Mouse (Mus musculus) ES-E14 (cell line): ENCODE data around the gene Adgrl3.

Experiments used
- HCFC1 ChIP-seq: IDR thresholded peaks from 2 replicates; pipeline ENCODE4 v1.6.1; 2012; ENCODE audit warnings: low read length, inconsistent platforms, borderline replicate concordance; ENCODE audit not compliant: insufficient read depth
- ZC3H11A ChIP-seq: IDR thresholded peaks from 2 replicates; pipeline ENCODE4 v1.6.1; 2012; ENCODE audit warnings: low read depth, mild to moderate bottlenecking, inconsistent platforms, low read length, borderline replicate concordance

- no peak for TF ChIP-seq HCFC1
- no peak for TF ChIP-seq ZC3H11A
Observed at GRCm38 (mm10) chr5:81568743-81569142, 548.8 kb downstream of the Adgrl3 start.
